Mouse (Mus musculus): ENCODE results near the gene Vstm2b.

DNA sequence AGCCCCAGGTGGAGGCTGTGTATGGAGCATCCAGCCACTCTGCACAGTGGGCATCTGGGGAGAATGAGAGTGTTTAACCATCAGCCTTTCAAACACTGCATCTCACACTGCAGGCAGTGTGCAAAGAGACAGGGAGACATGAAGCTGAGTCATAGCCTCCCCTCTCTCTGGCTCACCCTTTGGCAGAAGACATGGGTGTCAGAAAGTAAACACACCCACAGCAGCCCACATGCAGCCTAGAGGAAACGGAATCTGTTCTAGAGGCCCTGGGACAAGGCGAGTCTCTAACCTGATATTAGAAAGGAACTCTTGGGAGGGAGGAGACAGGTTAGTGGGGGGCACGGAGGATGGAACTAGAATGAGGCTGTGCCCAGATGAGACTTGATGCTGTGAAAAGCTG is 18.6 kb downstream of the Vstm2b start:
- TF ChIP-seq CTCF (conservative IDR thresholded peaks at IDR 0.05; ENCODE audit: insufficient read depth, insufficient read length, low read depth, low read length) (no peak), POLR2A (IDR thresholded peaks at IDR 0.05; ENCODE audit: low read depth, low read length) (no peak)
